Mouse (Mus musculus) T-helper 1 cell (primary cell): ENCODE results near the gene Rasal1.

Experiments
- in situ Hi-C: fragments of 300-600 bp; cut with MboI, MseI; formaldehyde crosslinking; loops from one replicate; pipeline ENCODE4 v1.15.1; 2025; ENCODE audit warnings: high pct_unique_total_duplicates

Gene Rasal1

GRCm38 (mm10) chr5:120648569-120649373, at the start of gene Rasal1:
Gene Rasal1, plus strand, starts transcription at chr5:120648812.
- in situ Hi-C loops = no loop called here

- in situ Hi-C loops = loop anchor here (5.0 kb wide), 1 partner anchor 82 kb away; no protein-coding TSS in a partner anchor
Observed at GRCm38 (mm10) chr5:120599625-120600024, 49.0 kb upstream of the Rasal1 start.

- in situ Hi-C loops = no loop called here
Observed at GRCm38 (mm10) chr5:120600946-120601668, 47.5 kb upstream of the Rasal1 start.

- in situ Hi-C loops = no loop called here
Observed at GRCm38 (mm10) chr5:120602210-120602609, 46.4 kb upstream of the Rasal1 start.

- in situ Hi-C loops = no loop called here
Observed at GRCm38 (mm10) chr5:120603515-120603914, 45.1 kb upstream of the Rasal1 start.

- in situ Hi-C loops = no loop called here
Observed at GRCm38 (mm10) chr5:120604839-120605238, 43.8 kb upstream of the Rasal1 start.

GRCm38 (mm10) chr5:120605241-120605661, 43.4 kb upstream of the Rasal1 start:
- in situ Hi-C loops = no loop called here

- in situ Hi-C loops = no loop called here
Observed at GRCm38 (mm10) chr5:120605688-120606087, 42.9 kb upstream of the Rasal1 start.

- in situ Hi-C loops = no loop called here
Observed at GRCm38 (mm10) chr5:120606590-120607200, 41.9 kb upstream of the Rasal1 start.

- in situ Hi-C loops = no loop called here
Observed at GRCm38 (mm10) chr5:120607335-120607734, 41.3 kb upstream of the Rasal1 start.

GRCm38 (mm10) chr5:120609246-120609775, 39.3 kb upstream of the Rasal1 start:
- in situ Hi-C loops = no loop called here

- in situ Hi-C loops = no loop called here
Observed at GRCm38 (mm10) chr5:120610906-120611305, 37.7 kb upstream of the Rasal1 start.

GRCm38 (mm10) chr5:120611416-120611815, 37.2 kb upstream of the Rasal1 start:
- in situ Hi-C loops = no loop called here

- in situ Hi-C loops = no loop called here
Observed at GRCm38 (mm10) chr5:120612442-120612821, 36.2 kb upstream of the Rasal1 start, which contains the start of the genes Rita1 and Ddx54. Gene Rita1, minus strand, starts transcription at chr5:120612589. Gene Ddx54, plus strand, starts transcription at chr5:120612739.

- in situ Hi-C loops = no loop called here
Observed at GRCm38 (mm10) chr5:120612822-120613604, 35.6 kb upstream of the Rasal1 start.

- in situ Hi-C loops = no loop called here
Observed at GRCm38 (mm10) chr5:120615903-120616302, 32.7 kb upstream of the Rasal1 start.

- in situ Hi-C loops = no loop called here
Observed at GRCm38 (mm10) chr5:120618778-120619177, 29.8 kb upstream of the Rasal1 start.

- in situ Hi-C loops = no loop called here
Observed at GRCm38 (mm10) chr5:120619201-120619600, 29.4 kb upstream of the Rasal1 start.

GRCm38 (mm10) chr5:120620375-120621077, 28.1 kb upstream of the Rasal1 start:
- in situ Hi-C loops = loop anchor here (5.0 kb wide), 2 partner anchors 42 to 92 kb away; partner anchors contain the start of gene Dtx1

- in situ Hi-C loops = loop anchor here (5.0 kb wide), 2 partner anchors 41 to 91 kb away; partner anchors contain the start of gene Dtx1
Observed at GRCm38 (mm10) chr5:120621078-120621765, 27.4 kb upstream of the Rasal1 start.
